Mouse (Mus musculus): ENCODE data around the gene Plcb4.

Gene Plcb4

DNA sequence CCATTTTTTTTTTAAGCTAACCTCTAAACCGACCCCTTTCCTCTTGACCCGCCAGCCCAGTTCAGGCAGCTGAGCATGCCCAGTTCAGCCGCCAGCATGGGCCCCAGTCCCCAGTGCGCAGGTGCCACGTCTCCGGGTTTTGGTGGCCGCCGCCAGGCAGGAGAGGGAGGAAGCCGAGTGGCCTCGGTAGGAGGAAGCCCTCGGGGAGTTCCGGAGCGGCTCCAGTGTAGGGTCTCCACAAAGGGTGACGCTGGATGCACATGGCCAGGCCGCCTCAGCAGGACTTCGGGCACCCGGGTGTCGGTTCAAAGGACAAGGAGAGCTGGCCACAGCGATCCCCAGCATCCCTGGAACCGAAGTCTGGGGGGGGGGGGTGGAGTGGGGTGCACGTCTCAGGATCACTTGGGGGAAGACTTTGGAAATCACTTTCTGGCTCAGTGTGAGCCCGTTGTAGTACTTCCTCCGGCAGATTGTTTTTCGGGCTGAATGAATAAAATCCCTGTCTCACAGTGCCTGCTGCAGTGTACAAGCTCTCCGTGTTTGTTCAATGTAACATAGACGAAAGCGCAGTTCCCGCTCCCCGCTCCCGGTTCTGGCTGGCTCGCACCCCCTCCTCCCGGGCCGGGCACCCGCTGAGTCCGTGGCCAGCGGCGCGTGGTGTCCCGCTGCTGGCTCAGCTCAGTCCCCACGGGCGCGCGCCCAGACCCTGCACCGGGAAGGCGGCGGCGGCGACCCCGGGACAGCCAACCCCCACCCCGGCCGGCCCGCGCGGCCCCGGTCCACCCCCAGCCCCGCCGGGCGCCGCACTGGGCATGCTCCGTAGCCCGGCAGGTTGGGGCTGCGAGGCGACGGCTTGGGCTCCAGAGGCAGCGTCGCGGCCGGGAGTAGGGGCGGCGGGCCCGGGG, at the start of gene Plcb4:
Gene Plcb4 (plus strand): TSS at position 526 of the 905 bp plus-strand sequence.
- DNase-seq (ENCODE audit: low read depth, low spot score) = peak; percentile 38

DNA sequence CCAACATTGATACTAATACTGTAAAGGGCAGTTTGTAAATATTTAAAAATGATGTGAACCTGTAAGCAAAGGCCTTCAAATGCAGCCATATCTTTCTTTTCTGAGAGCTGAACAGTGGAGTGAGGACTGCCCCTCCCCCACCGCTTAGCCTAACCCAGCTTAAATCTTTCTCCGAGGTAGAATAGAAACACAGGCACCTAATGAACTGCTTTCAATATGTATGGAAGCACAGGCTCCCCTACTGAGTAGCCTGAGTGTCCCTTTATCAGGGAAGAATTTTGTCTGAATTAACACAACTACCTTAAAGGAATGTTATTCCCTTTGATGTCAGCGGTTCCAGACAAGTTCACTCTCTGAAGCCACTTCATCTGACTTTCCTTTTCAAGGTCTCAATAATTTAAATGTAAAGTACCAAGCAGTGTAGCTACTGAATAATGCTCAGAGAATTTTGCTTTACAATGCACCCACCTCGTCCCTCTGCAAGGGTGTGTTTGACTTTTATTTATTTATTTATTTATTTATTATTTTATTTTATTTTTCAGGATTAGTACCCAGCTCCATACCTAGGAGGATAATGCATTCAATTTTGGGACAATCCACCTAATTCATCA, 44.1 kb upstream of the Plcb4 start:
- DNase-seq (ENCODE audit: low read depth, low spot score) = no peak

DNA sequence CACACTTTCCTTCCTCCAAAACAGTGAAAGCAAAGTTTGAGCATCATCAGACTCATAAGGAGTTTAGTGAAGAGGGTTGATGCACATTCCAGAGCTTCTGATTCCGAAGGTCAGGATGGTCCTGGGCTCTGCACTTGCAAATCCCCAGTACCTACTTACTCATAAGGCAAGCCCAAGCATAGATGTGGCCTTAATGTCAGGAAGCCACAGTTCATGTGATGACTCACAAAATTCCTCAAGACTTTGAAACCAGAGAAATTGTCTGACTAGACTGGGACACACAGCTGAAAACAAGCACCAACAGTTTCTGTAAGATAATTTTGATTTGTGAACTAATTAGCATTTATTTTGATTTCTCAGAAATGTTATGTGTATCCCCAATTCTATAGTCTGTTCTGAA, 42.7 kb upstream of the Plcb4 start:
- no peak for DNase-seq (ENCODE audit: low read depth, low spot score)

DNA sequence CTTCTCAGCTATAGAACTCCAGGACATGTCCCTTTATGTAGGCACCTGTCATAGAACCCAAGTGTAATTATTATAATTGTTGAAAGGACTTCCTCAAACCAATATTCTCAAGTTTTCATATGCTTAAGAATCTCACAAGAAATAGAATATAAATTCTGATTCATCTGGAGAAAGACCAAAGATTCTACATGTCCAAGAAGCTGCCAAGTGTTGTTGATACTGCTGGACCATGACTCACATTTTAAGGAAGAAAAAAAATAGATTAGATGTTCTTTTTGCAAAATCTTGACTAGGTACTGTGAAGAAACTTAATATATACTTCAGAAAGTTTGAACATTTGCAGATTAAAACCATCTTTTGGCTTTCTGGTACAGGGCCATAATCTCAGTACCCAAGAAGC, 40.3 kb upstream of the Plcb4 start:
- DNase-seq (ENCODE audit: low read depth, low spot score) = no peak

- peak; percentile 15 for DNase-seq (ENCODE audit: low read depth, low spot score)
Measured at GRCm38 (mm10) chr2:135619956-135620355, 38.9 kb upstream of the Plcb4 start.

DNA sequence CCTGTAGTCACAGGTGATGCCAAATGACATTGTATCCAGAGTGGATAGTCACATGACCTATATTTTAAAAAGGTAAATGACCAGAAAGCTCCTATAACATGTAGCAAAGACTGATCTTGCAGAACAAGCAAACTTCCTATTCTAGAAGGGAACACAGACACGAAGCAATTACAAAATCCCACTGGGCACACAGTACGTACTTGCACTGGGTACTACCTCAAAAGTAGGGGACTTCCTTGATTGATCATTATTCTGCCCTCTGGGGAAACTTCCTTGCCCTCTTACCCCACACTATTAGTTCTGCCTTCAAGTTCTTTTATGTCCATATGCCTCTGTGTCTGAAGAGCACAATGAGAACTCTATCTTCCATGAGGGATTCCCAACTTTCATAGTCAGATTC, 31.0 kb upstream of the Plcb4 start:
- no peak for DNase-seq (ENCODE audit: low read depth, low spot score)

DNA sequence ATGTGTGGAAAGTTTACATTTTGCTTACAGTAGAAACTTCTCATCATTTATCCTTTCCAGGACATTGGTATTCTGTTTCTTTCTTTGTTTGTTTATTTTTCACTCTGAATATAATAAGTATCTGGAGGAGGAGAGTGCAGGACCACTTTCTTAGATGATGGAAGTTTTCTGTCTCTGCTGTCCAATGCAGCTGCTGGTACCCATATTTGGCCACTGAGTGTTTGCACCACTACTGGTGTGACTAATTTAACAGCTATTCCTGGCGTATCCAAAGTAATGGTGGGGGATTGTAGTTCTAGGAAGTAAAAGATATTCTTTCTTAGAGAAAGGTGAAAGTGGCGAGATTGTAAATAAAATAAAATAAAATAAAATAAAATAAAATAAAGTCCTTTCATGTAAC, 21.6 kb upstream of the Plcb4 start:
- DNase-seq (ENCODE audit: low read depth, low spot score) = no peak

GRCm38 (mm10) chr2:135641002-135641401, 17.8 kb upstream of the Plcb4 start:
- no peak for DNase-seq (ENCODE audit: low read depth, low spot score)

DNA sequence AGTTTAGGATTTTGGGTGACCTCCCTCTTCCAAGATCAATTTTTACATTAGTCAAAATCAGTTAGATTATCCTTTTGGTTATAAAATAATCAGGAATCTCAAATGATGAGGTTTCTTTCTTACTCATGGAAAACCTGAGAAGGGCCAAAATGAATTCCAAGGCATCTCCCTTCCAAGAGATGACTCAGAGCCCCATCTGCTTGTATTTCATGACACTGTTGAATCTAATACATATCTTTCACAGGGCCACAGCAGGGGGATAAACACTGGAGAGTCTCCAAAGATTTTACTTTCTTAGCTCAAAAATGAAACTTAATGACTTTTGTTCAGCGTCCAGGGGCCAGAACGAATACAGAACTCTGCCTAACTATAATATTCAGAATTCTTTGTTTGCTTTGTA, 17.2 kb upstream of the Plcb4 start:
- no peak for DNase-seq (ENCODE audit: low read depth, low spot score)

GRCm38 (mm10) chr2:135646226-135646625, 12.6 kb upstream of the Plcb4 start:
- DNase-seq (ENCODE audit: low read depth, low spot score) = no peak

DNA sequence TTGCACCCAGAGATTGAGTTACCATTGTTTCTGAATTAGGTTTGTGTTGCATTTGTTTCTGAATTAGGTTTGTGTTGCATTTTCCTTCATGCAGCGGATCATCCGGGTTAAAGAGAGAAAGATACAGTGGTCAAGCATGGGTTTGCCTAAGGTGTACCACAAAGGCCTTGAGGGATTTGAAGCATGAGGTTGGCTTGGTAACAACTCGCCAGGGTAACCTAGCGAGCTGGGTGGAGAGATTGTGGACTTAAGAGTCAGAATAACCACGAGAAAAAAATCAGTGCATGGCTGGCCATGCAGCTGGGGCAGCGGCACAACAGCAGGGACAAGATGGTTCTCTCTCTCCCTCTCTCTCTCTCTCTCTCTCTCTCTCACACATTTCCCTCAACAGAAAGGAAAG, 12.2 kb upstream of the Plcb4 start:
- DNase-seq (ENCODE audit: low read depth, low spot score) = no peak

GRCm38 (mm10) chr2:135647985-135648384, 10.8 kb upstream of the Plcb4 start:
- DNase-seq (ENCODE audit: low read depth, low spot score) = no peak

- DNase-seq (ENCODE audit: low read depth, low spot score) = no peak
Measured at GRCm38 (mm10) chr2:135650885-135651284, 7.9 kb upstream of the Plcb4 start.

DNA sequence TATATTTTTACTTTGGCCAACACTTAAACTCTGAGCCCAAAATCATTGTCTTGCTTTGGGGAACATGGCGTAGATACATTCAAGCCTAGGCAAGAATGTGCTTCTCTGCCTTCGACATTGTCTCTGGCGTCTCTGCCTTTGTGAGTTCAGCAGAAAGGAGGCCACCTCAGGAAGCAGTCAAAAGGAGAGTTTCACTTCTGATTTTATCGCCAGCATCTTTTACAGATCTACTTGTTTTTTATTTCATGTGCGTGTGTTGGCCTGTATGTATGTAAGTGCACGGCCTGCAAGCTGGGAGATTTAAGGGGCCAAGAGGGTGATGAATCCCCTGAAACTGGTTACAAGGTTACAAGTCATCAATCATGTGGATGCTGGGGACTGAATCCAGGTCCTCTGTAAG, 6.8 kb upstream of the Plcb4 start:
- no peak for DNase-seq (ENCODE audit: low read depth, low spot score)

- no peak for DNase-seq (ENCODE audit: low read depth, low spot score)
Measured at GRCm38 (mm10) chr2:135652451-135652850, 6.4 kb upstream of the Plcb4 start.

DNA sequence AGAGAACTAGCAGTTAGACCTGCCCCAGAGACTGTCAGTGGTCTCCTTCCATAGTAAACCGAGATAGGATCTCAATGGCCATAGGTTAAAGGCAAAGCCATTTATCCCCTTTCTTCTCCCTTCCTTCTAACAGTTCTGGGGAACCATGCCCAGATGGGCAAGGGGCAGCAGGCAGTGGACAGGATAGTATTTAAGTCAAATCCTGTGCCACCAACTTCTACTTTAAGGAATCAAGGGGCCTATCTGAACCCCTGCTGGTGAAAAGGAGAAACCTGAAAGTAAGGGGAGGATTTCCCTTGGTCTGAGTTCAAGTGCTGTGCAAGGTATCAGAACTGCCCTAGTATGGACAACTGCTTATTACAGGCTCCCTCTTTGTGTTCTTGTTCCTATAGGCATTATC, 2.9 kb upstream of the Plcb4 start:
- DNase-seq (ENCODE audit: low read depth, low spot score) = no peak

DNA sequence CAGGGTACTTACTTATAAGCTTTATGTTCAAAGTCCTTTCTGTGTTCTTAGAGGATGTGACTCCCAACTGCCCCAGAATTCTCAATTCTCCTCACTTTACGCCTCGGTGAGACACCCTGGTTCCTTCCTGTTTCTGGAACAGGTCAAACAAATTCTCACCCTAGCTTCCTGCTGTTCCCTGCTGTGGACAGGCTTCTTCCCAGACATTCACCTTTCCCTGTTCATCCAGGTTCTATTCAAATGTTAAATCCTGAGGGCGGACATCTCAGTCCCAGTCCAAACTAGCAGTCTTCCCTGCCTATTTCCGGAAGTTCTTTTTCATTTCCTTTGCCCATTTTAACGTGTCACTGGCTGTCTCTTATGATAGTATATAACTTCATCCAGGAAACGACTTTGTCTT, 2.2 kb upstream of the Plcb4 start:
- DNase-seq (ENCODE audit: low read depth, low spot score) = no peak

DNA sequence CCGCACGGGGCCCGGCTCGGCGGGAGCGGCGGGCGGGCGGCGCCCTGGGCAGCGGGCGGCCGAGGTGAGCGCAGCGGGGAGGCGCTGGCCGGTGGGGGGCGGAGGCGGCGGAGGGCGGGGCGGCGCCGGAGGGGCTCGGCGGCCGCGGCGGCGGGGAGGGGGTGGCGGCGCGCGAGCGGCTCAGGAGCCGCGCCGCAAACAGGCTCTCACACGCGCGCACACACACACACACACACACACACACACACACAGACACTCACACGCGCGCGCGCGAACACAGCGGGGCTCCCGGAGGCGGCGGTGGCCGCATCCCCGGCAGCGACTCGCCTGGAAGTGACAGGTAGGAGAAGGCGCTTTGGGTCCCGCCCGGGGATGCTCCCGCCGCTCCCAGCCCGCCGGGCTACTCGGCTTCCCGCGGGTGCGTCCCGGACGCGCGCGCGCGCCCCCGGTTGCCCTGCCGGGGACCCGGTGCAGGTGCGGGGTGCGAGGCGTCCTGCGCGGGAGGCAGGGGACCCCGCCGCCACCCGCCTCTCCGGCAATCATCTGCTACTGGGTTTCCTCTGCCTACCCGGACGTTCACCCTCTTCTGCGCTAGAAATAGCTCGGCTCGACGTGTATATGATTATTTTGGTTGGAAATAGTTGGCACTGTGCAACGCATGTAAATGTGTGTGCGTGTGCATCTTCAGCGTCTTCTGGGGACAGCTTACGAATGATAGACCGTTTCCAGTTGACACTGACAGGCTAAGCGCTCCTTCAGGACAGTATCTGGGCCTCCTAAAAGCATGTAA, 775 bp downstream of the Plcb4 start:
- DNase-seq (ENCODE audit: low read depth, low spot score) = no peak

- no peak for DNase-seq (ENCODE audit: low read depth, low spot score)
Measured at GRCm38 (mm10) chr2:135660816-135661215, 2.0 kb downstream of the Plcb4 start.

DNA sequence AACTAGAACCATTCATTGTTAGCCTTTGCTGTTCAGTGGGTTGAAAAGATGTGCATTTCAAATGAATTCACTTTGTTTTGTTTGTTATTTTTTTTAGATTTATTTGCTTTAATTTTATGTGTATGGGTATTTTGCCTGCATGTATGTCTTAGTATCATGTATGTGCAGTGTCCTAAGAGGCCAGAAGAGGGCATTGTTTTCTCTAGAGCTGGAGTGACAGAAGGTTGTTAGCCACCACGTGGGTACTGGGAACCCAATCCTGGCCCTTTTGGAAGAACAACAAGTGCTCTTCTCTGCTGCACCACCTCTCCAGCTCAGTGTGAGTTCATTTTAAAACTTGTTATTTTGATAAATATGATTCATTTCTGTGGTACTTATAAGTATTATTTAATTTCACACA, 5.0 kb downstream of the Plcb4 start:
- DNase-seq (ENCODE audit: low read depth, low spot score) = no peak

DNA sequence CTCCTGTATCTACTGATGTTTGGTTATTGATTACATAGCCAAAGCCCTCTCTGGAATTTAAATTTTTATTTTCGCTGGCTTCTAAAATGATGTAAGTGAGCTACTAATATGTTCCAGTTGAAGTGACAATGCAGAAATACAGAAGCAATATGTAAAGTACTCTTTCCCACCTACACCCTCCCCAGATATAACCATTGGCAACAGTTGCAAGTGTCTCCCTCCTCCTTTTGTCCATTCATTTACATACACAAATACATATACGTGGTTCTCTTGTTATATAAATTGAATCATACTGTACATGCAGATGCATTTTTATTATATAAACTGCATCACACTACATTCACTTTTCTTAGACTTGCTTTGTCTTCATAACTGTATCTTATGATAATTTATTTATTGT, 8.7 kb downstream of the Plcb4 start:
- peak; percentile 29 for DNase-seq (ENCODE audit: low read depth, low spot score)

- DNase-seq (ENCODE audit: low read depth, low spot score) = no peak
Measured at GRCm38 (mm10) chr2:135672459-135673104, 13.8 kb downstream of the Plcb4 start.
